Mouse (Mus musculus): ENCODE results near the gene Mybpc2. TPM values are rescaled to one million over a fixed set of nuclear protein-coding genes. Genes with fewer than 3 reads are reported as not detected.
A peak's percentile ranks its signal among the peaks of the same experiment; 100 is the strongest.

Mybpc2 gene
- 1.3 TPM in 1 of 2 replicates, not detected in the other for total RNA-seq (2015; ENCODE audit: low replicate concordance)
- not detected in 2 replicates for total RNA-seq (2017; ENCODE audit: low replicate concordance)

- no peak for ATAC-seq (replicated peaks; ENCODE audit: low FRiP score, poor library complexity, severe bottlenecking)
Measured at GRCm38 (mm10) chr7:44524502-44524901, at the start of gene Mybpc2. Mybpc2 (minus strand) TSS chr7:44524656.

DNA sequence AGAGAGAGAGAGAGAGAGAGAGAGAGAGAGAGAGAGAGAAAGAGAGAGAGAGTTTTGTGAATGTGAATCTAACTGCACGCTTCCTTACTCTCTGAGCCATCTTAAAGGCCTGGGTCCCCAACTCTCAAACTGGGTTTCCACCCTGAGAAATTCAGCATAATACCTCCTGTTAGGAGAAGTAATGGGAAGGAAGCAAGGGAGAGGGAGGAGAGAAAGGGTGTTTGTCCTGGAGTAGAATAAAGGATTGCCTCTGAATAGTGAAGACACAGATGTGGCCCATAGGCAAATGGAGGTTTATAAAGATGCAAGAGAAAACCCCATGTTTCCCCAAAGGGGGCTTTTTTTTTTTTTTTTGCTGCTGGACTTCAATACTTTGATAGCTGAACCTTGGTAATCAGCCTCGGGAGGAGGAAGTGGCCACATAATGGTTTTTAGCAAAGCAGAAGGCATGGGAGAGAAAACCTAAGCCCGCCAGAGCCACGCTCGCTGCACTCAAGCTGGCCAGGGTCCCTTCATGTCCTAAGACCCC lies 48.6 kb upstream of the Mybpc2 start:
- ATAC-seq (replicated peaks; ENCODE audit: low FRiP score, poor library complexity, severe bottlenecking), result no peak

DNA sequence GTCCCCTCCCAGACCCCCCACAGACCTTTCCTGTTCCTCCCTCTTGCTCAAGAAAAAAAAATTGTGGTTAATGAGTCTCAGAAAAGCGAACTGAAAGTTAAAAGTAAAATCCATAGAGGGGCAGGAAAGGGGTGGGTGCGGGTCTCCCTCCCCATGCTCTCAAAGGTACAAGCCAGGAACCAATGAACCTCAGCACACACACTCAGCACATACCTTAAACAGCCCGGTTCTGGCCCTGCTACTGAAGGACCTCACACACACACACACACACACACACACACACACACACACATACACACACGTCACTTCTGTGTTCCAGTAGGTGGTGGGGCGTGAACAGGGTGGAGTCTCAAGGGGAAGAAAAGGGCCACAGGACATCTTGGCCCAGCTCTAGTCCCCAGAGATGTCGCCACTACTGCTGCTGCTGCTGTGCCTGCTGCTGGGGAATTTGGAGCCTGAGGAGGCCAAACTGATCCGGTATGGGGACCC lies 47.8 kb upstream of the Mybpc2 start, which contains the start of gene Napsa:
Gene Napsa (plus strand): TSS at position 168 of the 489 bp plus-strand sequence.
- no peak for ATAC-seq (replicated peaks; ENCODE audit: low FRiP score, poor library complexity, severe bottlenecking)

DNA sequence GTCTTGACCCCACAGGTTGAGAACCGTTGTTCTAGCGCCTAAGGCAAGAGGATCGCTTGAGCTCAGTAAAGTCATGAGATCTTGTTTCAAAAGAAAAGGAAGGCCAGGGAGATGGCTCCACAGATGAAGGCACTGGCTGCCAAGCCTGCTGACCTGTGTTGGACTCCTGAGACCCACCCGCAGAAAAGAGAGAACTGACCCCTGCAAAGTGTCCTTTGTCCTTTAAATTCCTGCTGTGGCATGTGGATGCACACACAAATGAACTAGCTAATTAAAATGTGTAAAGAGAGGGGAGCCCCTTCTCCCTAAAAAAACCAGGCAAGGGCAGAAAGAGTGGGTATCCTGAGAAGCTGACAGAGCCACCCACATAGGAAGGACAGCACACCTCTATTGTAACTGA lies 47.4 kb upstream of the Mybpc2 start:
- ATAC-seq (replicated peaks; ENCODE audit: low FRiP score, poor library complexity, severe bottlenecking), result no peak

- ATAC-seq (replicated peaks; ENCODE audit: low FRiP score, poor library complexity, severe bottlenecking), result no peak
Measured at GRCm38 (mm10) chr7:44570989-44571388, 46.5 kb upstream of the Mybpc2 start.

- ATAC-seq (replicated peaks; ENCODE audit: low FRiP score, poor library complexity, severe bottlenecking), result no peak
Measured at GRCm38 (mm10) chr7:44568803-44569202, 44.3 kb upstream of the Mybpc2 start.

- ATAC-seq (replicated peaks; ENCODE audit: low FRiP score, poor library complexity, severe bottlenecking), result no peak
Measured at GRCm38 (mm10) chr7:44565414-44565813, 41.0 kb upstream of the Mybpc2 start.

DNA sequence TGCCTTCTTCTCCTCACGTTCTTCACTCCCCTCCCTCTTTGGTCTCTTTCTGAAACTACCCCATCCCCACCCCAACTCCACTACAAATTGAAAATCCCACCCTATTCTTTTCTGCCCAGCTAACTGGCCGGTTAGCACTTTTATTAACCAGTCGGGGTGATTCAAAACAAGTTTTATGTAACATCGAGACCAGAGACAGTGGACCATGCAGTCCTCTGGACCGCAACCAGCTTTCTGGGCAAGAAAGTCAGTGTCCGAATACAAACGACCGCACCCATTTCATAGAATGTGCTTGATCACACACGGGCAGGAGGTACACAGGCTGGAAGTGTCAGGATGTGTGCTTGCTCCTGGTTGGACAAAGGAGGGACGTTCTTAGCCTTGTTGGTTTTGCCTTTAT lies 40.0 kb upstream of the Mybpc2 start:
- no peak for ATAC-seq (replicated peaks; ENCODE audit: low FRiP score, poor library complexity, severe bottlenecking)

GRCm38 (mm10) chr7:44563284-44563683 lies 38.8 kb upstream of the Mybpc2 start:
- no peak for ATAC-seq (replicated peaks; ENCODE audit: low FRiP score, poor library complexity, severe bottlenecking)

DNA sequence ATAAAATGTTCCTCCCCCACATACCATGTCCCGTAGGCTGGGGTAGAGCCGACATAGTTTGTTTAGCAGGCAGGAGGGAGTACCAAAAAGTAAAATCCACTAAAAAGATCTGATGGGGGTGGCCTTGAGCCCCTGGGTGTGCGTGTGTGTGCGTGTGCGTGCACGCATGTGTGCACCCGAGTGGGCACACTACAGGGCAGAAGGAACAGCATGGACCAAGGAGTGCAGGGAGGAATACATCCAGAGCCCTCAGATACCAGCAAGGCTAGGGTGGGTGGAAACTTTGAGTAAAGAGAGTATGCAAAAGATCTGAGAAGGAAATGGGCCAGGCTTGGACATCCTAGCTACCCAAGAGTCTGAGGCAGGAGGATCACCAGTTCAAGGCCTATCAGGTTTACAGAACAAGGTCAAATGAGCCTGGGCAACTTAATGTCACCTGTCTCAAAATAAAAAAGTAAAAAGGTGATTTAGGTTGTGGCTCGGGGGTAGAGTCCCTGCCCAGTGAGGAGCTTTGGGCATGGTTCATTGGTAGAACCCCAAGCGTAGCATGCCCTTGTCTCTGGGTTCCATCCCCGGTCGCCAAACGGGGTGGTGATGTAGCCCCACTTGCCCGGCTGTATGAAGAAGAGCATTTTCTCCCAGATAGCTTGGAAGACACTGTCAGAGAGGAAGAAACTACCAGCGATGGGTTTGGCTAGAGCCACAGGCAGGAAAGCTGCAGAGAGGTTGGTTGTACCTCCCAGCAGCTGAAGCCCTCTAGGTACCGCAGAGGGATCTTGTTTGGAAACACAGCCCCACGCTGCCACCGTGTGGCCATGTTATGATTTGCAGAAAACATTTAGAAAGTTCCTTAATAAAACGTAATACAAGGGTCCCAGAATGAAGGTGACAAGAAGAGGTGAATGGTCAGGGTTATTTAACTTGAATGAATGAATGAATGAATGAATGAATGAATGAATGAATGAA lies 36.3 kb upstream of the Mybpc2 start:
- peak; percentile 83 for ATAC-seq (replicated peaks; ENCODE audit: low FRiP score, poor library complexity, severe bottlenecking)

GRCm38 (mm10) chr7:44557629-44558028 lies 33.2 kb upstream of the Mybpc2 start:
- ATAC-seq (replicated peaks; ENCODE audit: low FRiP score, poor library complexity, severe bottlenecking), result no peak

- peak; percentile 95 for ATAC-seq (replicated peaks; ENCODE audit: low FRiP score, poor library complexity, severe bottlenecking)
Measured at GRCm38 (mm10) chr7:44553826-44554225, 29.4 kb upstream of the Mybpc2 start, which contains the start of gene Nr1h2. Nr1h2 (minus strand) TSS chr7:44553951.

DNA sequence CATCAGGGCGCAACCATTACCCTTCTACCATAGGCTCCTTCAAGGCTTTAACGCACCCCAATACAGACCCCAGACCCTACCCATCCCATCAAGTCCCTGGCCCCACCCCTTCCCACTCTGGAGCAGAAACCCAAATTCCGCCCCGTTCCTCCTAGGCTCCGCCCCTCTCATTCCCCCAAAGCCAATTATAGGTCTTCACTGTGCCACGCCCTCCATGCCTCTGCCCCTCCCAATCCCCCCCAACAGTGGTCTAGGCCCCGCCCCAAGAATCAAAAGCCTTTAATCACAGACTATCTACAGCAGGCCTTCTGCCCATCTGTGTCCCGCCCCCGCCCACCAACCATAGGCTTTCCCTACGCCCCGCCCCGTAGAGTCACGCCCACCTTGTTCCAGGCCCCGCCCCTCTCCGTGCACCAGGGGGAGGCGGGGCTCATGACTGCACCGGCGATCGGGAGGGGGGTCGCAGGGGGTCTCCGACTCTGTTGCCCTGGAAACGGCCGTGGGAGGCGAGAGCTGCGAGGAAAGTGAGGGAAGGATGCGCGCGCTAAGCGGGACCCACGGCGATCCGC lies 28.8 kb upstream of the Mybpc2 start:
- peak; percentile 50 for ATAC-seq (replicated peaks; ENCODE audit: low FRiP score, poor library complexity, severe bottlenecking)

DNA sequence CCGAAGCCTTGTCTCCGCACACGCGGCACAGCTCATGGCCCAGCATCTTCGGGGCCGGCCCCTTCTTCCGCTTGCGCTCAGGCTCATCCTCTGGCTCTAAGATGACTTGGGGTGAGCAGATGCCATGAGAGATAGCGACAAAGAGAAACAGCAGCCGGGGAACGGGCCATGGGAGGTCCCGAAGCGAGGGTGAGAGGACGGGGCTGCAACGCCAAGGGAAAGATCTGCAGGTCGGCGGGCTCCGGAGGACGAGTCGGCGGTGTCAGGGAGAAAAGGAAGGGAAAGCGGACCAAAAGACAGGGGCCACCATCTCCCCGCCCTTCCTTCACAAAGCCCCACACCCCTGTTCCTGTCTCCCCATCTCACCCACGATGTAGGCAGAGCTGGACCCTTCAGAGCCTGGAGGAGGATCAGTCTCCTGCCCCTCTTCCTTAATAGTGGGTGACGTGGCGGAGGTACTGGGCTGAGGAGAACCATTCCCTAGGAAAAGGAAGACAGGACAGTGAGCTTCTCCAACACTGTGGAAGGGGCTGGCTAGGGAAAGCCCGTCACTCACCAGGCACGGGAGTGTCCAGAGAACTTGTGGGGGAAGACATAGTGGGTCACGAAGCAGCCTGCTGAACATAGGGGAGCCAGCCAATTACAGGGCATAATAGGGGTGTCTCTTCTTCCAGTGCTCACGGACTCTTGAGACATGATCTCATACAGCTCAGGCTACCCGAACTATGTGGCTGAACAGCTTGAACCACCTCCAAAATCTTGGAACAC lies 27.9 kb upstream of the Mybpc2 start:
- ATAC-seq (replicated peaks; ENCODE audit: low FRiP score, poor library complexity, severe bottlenecking), result no peak

DNA sequence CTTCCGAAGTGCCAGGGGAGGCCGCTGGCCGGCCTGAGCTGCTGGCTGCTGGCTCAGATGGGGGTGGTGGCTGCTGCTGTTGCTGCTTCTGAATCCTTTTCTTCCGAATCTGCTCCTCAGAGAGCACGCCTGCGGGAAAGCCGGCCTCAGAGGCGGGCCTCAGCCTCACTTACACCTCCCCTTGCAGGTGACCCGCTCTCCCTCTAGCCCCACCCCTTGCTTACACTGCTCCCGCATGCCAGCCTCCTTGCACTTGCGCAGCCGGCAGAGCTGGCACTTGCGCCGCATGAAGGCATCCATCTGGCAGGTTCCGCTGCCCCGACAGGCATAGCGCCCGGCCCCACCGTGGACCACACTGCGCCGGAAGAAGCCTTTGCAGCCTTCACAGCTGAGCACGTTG lies 27.3 kb upstream of the Mybpc2 start:
- no peak for ATAC-seq (replicated peaks; ENCODE audit: low FRiP score, poor library complexity, severe bottlenecking)

DNA sequence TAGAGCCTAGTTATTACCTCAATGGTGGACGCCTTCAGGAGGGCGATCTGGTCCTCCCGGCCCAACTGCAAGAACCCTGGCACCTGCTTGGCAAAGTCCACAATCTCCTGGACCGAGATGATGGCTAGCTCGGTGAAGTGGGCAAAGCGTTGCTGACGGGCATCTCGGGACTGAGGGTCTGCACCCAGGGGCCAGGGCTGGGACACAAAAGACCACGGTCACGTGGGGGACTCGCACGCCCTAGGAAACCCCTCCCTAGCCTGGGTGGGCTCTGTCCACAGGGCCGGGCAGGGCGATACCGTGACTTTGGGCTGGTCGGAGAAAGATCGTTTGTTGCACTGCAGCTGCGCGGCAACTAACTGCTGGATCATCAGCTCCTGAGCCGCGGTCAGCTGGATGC lies 26.8 kb upstream of the Mybpc2 start:
- no peak for ATAC-seq (replicated peaks; ENCODE audit: low FRiP score, poor library complexity, severe bottlenecking)

- no peak for ATAC-seq (replicated peaks; ENCODE audit: low FRiP score, poor library complexity, severe bottlenecking)
Measured at GRCm38 (mm10) chr7:44550409-44550678, 25.9 kb upstream of the Mybpc2 start.

- ATAC-seq (replicated peaks; ENCODE audit: low FRiP score, poor library complexity, severe bottlenecking), result no peak
Measured at GRCm38 (mm10) chr7:44549621-44550408, 25.4 kb upstream of the Mybpc2 start.

- ATAC-seq (replicated peaks; ENCODE audit: low FRiP score, poor library complexity, severe bottlenecking), result peak; percentile 86
Measured at GRCm38 (mm10) chr7:44548497-44549087, 24.1 kb upstream of the Mybpc2 start, which contains the start of gene Pold1. Pold1 (minus strand) TSS chr7:44548849.
